Mouse (Mus musculus) heart, postnatal 0 days (tissue): Measurements from ENCODE around the gene Kitl. TPM values are rescaled to one million over a fixed set of nuclear protein-coding genes. Genes with fewer than 3 reads are reported as not detected.

Experiments used
- ATAC-seq: fragments of 200-750 bp; cut with Nextera tagmentation; 2 replicates; pipeline ENCODE4 v1.8.0; 2017; ENCODE audit warnings: low read depth, moderate number of reproducible peaks, moderate library complexity; ENCODE audit not compliant: insufficient read depth
- DNase-seq: peaks from one replicate; pipeline ENCODE4 v3.0.0-alpha.2; 2016; ENCODE audit warnings: low spot score
- H3K27ac ChIP-seq: fragments of 300-500 bp; sonication (generic); 2 replicates; pipeline ENCODE4 v1.5.1; 2014; ENCODE audit warnings: low read depth, mild to moderate bottlenecking
- H3K27me3 ChIP-seq: fragments of 300-500 bp; sonication (generic); 2 replicates; pipeline ENCODE4 v1.6.1; 2014; ENCODE audit warnings: low read length, mixed read lengths; ENCODE audit not compliant: control insufficient read depth, insufficient read depth
- H3K36me3 ChIP-seq: fragments of 300-500 bp; sonication (generic); replicated peaks from 2 replicates; pipeline ENCODE4 v1.6.1; 2014; ENCODE audit warnings: low read length, mixed read lengths; ENCODE audit not compliant: control insufficient read depth, insufficient read depth
- H3K4me1 ChIP-seq: fragments of 300-500 bp; sonication (generic); 2 replicates; pipeline ENCODE4 v1.6.1; 2014; ENCODE audit warnings: antibody characterized with exemption; ENCODE audit not compliant: control insufficient read depth, insufficient read depth
- H3K4me2 ChIP-seq: fragments of 300-500 bp; sonication (generic); 2 replicates; pipeline ENCODE4 v1.6.1; 2014; ENCODE audit warnings: low read depth, mild to moderate bottlenecking, low read length, moderate library complexity
- H3K4me3 ChIP-seq: fragments of 300-500 bp; sonication (generic); 2 replicates; pipeline ENCODE4 v1.5.1; 2014; ENCODE audit warnings: low read depth, low read length
- H3K9ac ChIP-seq: fragments of 300-500 bp; sonication (generic); replicated peaks from 2 replicates; pipeline ENCODE4 v1.6.1; 2014; ENCODE audit warnings: low read depth, low read length, mixed read lengths
- H3K9me3 ChIP-seq: fragments of 300-500 bp; sonication (generic); replicated peaks from 2 replicates; pipeline ENCODE4 v1.6.1; 2016; ENCODE audit warnings: low read length; ENCODE audit not compliant: control insufficient read depth
- CTCF ChIP-seq: IDR thresholded peaks from 2 replicates; pipeline ENCODE4 v1.5.1; 2016; ENCODE audit warnings: antibody characterized with exemption, control low read depth, low read depth
- EP300 ChIP-seq: IDR thresholded peaks from 2 replicates; pipeline ENCODE4 v1.6.1; 2016; ENCODE audit warnings: antibody characterized with exemption, low read depth
- WGBS: fragments of 180-500 bp; shearing (Covaris S2); extraction: QIAGEN DNeasy Blood & Tissue Kit; methylation state at CpG from one replicate; pipeline ENCODE4 v1.1.7; 2014; 5-methylcytosine and 5-hydroxymethylcytosine counted together
- polyA plus RNA-seq: library from polyadenylated mRNA; unstranded; fragments of >200 nt; fragmentation: Nextera tagmentation; extraction: Ambion mirVana; gene quantifications from 2 replicates; pipeline ENCODE4 v1.2.1, GENCODE M21; 2015
- total RNA-seq: library from RNA; depleted of rRNA; stranded (reverse); fragments of >200 nt; gene quantifications from 2 replicates; pipeline ENCODE4 v1.2.3, GENCODE M21; 2014; ENCODE audit warnings: low replicate concordance

The Kitl gene
- total and polyA plus RNA-seq, 2 experiments from 2014 or later = 18.5 to 23.7 TPM

DNA sequence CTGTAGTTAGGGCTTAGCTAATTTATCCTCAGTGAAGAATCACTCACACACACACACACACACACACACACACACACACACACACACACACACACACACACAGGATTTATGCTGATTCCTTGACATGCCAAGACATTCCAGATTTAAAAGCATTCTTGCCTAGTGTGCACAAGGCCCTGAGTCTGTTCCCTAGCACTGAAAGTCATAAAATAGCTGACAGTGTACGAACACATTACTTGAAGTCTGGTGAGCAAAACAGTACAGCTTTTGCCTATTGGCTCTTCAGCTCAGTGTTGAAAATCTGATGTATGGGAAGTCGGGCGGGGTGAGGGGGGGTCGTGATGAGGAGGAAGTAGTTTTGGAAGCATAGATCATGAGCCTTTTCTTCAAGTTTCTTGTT, 37.5 kb downstream of the Kitl start:
- WGBS = 70% methylated on average over 4 of the region's 4 CpGs
- Histone ChIP-seq H3K9me3 (no peaks in the 10 kb centered on the region), H3K4me1 (no peaks in the 10 kb centered on the region), H3K27ac (no peak overlapping the region), H3K27me3 (no peaks in the 10 kb centered on the region), H3K36me3 (peaks cover 8% of the 10 kb centered on the region; the same call in 1 of the 2 replicates), H3K4me3 (no peak overlapping the region), H3K4me2 (no peak overlapping the region), H3K9ac (no peak overlapping the region)
- DNase-seq (no peak), ATAC-seq (no peak)
- TF ChIP-seq CTCF (no peak), EP300 (no peak)

DNA sequence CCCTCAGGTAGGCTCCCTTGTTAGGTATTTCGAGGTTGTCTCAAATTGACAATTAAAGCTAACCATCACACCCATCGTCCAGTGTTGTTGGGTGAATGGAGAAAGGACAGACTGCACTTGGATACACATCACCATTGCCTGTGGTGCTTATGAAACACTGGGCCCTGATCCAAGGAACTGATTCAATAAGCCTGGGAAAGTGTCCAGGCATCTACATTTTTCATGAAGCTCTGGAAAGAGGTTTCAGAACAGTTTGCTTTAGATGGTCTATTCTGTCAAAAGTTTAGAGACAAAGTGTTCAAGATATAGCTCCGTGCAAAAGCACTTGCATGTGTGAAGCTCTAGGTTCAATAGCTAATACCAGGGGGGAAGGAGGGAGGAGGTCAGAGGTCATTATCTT, 38.6 kb downstream of the Kitl start:
- WGBS = 67% methylated on average over 3 of the region's 3 CpGs
- Histone ChIP-seq H3K36me3 (peaks cover 8% of the 10 kb centered on the region; the same call in 1 of the 2 replicates), H3K27ac (no peak overlapping the region), H3K4me3 (no peak overlapping the region), H3K27me3 (no peaks in the 10 kb centered on the region), H3K4me2 (no peak overlapping the region), H3K4me1 (no peaks in the 10 kb centered on the region), H3K9ac (no peak overlapping the region), H3K9me3 (no peaks in the 10 kb centered on the region)
- ATAC-seq = no peak
- peak; percentile 41 for DNase-seq
- TF ChIP-seq CTCF (no peak), EP300 (no peak)

DNA sequence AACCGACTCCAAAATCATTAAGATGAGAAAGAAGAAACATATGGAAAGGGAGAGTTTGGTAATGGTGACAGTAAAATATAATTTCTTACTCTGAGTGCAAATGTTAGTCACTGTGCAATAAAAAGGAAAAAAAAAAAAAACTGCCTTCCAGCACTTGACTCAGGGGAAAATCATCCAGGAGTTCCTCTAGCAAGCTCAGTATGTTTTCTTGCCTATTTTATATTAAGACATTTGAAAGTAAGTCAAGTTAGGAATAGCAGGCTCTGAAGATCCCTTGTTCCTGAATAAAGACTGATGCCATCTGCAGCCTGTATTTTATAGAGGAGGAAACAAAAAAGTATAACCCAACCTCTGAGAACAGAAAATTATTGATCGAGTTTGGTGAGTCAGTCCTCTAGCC, 39.7 kb downstream of the Kitl start:
- Histone ChIP-seq H3K4me3 (no peak overlapping the region), H3K9me3 (no peaks in the 10 kb centered on the region), H3K36me3 (peaks cover 11% of the 10 kb centered on the region; the same call in 1 of the 2 replicates), H3K4me1 (no peaks in the 10 kb centered on the region), H3K27me3 (no peaks in the 10 kb centered on the region), H3K9ac (no peak overlapping the region), H3K27ac (no peak overlapping the region), H3K4me2 (no peak overlapping the region)
- ATAC-seq = no peak
- 79% methylated on average over 2 of the region's 2 CpGs for WGBS
- no peak for DNase-seq
- TF ChIP-seq EP300 = no peak
- TF ChIP-seq CTCF = no peak

DNA sequence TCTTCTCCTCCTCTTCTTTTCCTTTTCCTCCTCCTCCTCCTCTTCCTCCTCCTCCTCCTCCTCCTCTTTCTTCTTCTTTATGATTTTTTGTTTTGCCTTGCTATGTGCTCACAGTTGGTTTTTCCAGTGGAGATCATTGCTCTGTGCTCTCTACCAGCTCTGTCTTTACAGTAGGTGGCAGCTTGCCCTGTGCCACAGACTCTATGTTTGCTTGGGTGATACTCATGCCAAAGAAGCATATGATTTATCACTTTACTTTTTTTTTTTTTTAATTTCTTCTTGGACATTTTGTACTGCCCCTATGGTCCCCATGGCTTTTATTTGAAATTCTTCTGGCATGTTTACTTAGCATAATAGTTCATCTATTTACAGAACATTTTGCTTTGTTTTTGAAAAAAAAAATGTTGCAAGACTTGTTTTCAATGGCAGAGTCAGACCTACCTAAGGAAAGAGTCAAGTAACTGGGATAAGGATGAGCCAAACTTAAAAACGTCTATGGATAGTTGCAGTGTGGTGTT, 41.7 kb downstream of the Kitl start:
- ATAC-seq = no peak
- no peaks in the 10 kb centered on the region for H3K27me3 ChIP-seq
- no peak overlapping the region for H3K4me3 ChIP-seq
- no peak overlapping the region for H3K4me2 ChIP-seq
- H3K9me3 ChIP-seq = no peaks in the 10 kb centered on the region
- H3K36me3 ChIP-seq = peaks cover 11% of the 10 kb centered on the region; the same call in 1 of the 2 replicates
- no peaks in the 10 kb centered on the region for H3K4me1 ChIP-seq
- no peak overlapping the region for H3K9ac ChIP-seq
- TF ChIP-seq CTCF = no peak
- TF ChIP-seq EP300 = no peak
- DNase-seq = no peak
- no peak overlapping the region for H3K27ac ChIP-seq
- WGBS = 43% methylated on average over 1 of the region's 1 CpGs

DNA sequence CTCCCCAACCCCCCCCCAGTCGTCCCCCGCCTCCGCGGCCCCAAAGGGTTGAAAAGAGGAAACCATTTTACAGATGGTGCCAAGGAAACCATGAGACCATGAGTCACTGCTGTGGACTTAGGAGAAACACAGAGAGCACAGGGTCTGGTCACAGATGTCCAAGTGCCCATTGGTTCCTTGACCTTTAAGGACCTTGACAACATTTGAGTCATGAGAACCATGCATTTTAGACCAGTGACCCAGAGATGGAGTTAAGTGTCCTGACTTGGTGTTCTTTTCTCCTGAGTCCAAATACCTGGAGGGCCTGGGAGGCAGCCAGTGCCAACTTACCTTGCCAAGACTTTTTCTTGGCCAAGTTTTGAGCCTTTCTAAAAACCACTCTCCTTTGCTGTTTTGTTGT, 43.9 kb downstream of the Kitl start:
- H3K9me3 ChIP-seq = no peaks in the 10 kb centered on the region
- ATAC-seq = no peak
- H3K27ac ChIP-seq = no peak overlapping the region
- H3K36me3 ChIP-seq = 0 out of 2 replicates have a peak, but pooled peaks cover 7% of the 10 kb centered on the region
- H3K4me3 ChIP-seq = no peak overlapping the region
- no peak for DNase-seq
- H3K27me3 ChIP-seq = no peaks in the 10 kb centered on the region
- H3K4me2 ChIP-seq = no peak overlapping the region
- no peak overlapping the region for H3K9ac ChIP-seq
- H3K4me1 ChIP-seq = no peaks in the 10 kb centered on the region
- TF ChIP-seq EP300 = no peak
- no peak for TF ChIP-seq CTCF
- WGBS = 89% methylated on average over 4 of the region's 4 CpGs

DNA sequence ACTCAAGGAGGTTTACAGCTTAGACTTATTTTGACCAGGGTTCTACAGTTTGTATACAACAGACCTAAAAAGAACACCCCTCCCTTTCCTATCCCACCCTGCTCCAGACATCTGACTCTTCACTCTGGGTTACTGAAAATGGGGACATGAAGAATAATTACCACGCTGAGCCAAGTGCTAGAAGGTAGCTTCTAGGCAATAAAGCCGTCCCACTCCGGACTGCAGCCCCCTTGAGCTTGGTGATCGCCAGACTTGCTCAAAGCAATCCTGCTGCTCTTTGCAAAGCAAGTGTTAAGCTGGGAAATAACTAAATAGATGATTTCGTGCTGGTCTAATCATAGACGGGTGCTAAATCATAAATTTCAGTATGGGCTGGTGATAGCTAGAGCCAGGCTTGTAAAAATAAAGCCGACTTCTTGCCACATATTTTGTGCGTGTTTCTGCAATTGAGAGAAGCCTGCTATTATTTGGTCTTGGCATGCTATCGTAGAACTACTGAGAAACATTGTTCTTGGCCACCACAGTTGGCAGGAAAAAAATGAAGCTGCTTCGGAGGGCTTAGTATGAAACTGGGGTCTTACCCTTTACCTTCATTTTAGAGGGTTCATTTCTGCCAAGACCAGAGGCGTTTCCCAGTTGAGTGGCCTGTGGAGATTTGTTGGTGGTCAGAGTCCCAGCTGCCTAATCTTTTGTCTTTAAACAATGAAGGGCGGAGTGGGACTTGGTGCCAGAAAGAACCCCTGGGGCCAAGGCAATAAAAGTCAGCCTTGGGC, 50.3 kb downstream of the Kitl start:
- Histone ChIP-seq H3K4me1 (no peaks in the 10 kb centered on the region), H3K9me3 (no peaks in the 10 kb centered on the region), H3K4me3 (no peak overlapping the region), H3K36me3 (no peaks in the 10 kb centered on the region), H3K9ac (no peak overlapping the region), H3K4me2 (no peak overlapping the region; the same call in 1 of the 2 replicates), H3K27ac (peak overlapping the region; percentile 19; the same call in 1 of the 2 replicates), H3K27me3 (no peaks in the 10 kb centered on the region)
- no peak for TF ChIP-seq CTCF
- no peak for TF ChIP-seq EP300
- ATAC-seq (no peak), DNase-seq (no peak)
- 66% methylated on average over 12 of the region's 12 CpGs for WGBS
